Mouse (Mus musculus) erythroblast, embryonic 14.5 days (primary cell): ENCODE data around the gene Osbp. TPM values are rescaled to one million over a fixed set of nuclear protein-coding genes. Genes with fewer than 3 reads are reported as not detected.
"Not testable (repeated sequence)": the region's sequence is repeated elsewhere in the genome, so short reads cannot be mapped to it uniquely, and the experiment has no call there.

ENCODE experiments used
- H3K27me3 ChIP-seq: 2 replicates; pipeline ENCODE4 v1.6.1; 2012; ENCODE audit warnings: inconsistent platforms; ENCODE audit not compliant: control insufficient read depth
- H3K36me3 ChIP-seq: 2 replicates; pipeline ENCODE4 v1.6.1; 2012; ENCODE audit warnings: mild to moderate bottlenecking, inconsistent platforms; ENCODE audit not compliant: control insufficient read depth
- H3K4me1 ChIP-seq: 2 replicates; pipeline ENCODE4 v1.6.1; 2012; ENCODE audit warnings: inconsistent platforms; ENCODE audit not compliant: control insufficient read depth
- H3K4me3 ChIP-seq: replicated peaks from 2 replicates; pipeline ENCODE3; 2012; ENCODE audit warnings: moderate library complexity, mild to moderate bottlenecking, inconsistent platforms
- H3K9me3 ChIP-seq: 2 replicates; pipeline ENCODE4 v1.6.1; 2012; ENCODE audit warnings: low read length, inconsistent platforms, mixed read lengths; ENCODE audit not compliant: control insufficient read depth
- GATA1 ChIP-seq: IDR thresholded peaks from 2 replicates; pipeline ENCODE4 v1.6.1; 2012; ENCODE audit warnings: low read length, inconsistent platforms, mixed read lengths
- TAL1 ChIP-seq: IDR thresholded peaks from 3 replicates; pipeline ENCODE4 v1.6.1; 2012; ENCODE audit warnings: low read length, inconsistent platforms, mixed read lengths
- polyA plus RNA-seq: library from polyadenylated mRNA; stranded (reverse); fragments of >175 nt; gene quantifications from 2 replicates; pipeline ENCODE4 v1.2.3, GENCODE M21; 2012

Osbp gene
- polyA plus RNA-seq, 1 experiment = 0.53 TPM

DNA sequence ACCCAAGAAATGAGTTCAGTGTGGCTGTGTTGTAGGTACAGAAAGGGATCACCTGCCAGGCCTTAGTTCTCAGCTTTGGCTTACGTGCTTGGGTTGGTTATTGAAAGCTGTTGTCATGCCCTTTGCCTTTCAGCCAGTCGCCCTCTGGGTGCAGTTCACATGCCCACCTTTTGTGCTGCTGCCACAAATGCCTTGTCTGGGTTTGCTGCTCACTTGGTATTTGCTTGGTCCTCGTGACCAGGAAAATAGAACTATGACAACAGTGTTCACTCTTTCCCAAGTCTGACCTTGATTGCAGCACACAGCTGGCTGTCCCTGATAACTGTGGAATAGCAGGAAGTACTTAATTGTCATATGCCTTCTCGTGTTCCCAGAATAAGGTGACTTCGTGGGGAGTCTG, 11.6 kb downstream of the Osbp start:
- no peaks in the 10 kb centered on the region for H3K27me3 ChIP-seq
- peaks cover 100% of the 10 kb centered on the region for H3K36me3 ChIP-seq
- no peak overlapping the region for H3K4me3 ChIP-seq
- peaks cover 45% of the 10 kb centered on the region for H3K4me1 ChIP-seq
- H3K9me3 ChIP-seq = no peaks in the 10 kb centered on the region
- TF ChIP-seq TAL1 (no peak), GATA1 (no peak)

DNA sequence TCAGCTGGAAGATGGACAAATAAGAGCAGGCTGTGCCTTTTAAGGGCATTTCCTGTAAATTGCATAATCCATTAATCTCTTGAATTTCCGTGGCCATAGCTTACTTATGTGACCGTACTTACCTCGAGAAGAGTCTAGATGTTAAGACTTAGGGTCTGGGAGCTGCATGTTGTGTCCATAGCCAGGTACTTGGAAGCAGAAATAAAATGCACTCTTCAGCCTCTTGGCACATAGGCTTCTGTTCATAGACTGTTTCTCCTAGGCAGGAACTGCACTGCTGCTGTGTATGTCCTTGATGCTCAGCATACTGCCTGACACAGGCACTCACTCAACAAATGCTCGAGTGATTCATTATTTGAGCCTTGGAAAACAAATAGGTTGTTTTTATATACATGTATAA, 14.7 kb downstream of the Osbp start:
- peaks cover 16% of the 10 kb centered on the region for H3K4me1 ChIP-seq
- H3K4me3 ChIP-seq = no peak overlapping the region
- peaks cover 98% of the 10 kb centered on the region for H3K36me3 ChIP-seq
- TF ChIP-seq GATA1 (no peak), TAL1 (no peak)
- no peaks in the 10 kb centered on the region for H3K27me3 ChIP-seq
- H3K9me3 ChIP-seq = no peaks in the 10 kb centered on the region

DNA sequence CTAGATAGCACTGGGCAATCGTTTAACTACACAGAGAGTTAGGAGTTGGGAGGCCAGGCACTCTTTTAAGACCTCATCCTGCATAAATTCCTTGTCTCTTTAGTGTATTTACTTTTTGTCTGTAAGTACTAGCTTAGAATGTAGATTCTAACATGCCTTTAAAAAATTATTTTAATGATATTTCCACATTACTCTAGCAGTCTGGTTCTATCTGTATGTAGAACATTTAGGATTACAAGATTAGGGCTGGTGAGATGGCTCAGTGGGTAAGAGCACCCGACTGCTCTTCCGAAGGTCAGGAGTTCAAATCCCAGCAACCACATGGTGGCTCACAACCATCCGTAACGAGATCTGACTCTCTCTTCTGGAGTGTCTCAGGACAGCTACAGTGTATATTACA, 18.9 kb downstream of the Osbp start:
- not testable (repeated sequence) for H3K27me3 ChIP-seq, H3K9me3 ChIP-seq, H3K4me3 ChIP-seq, H3K4me1 ChIP-seq
- peaks cover 97% of the 10 kb centered on the region for H3K36me3 ChIP-seq

- no peaks in the 10 kb centered on the region; the same call in none of the 2 replicates for H3K4me1 ChIP-seq
- H3K27me3 ChIP-seq = no peaks in the 10 kb centered on the region
- no peaks in the 10 kb centered on the region for H3K9me3 ChIP-seq
- H3K4me3 ChIP-seq = no peak overlapping the region
- TF ChIP-seq GATA1 = no peak
- no peak for TF ChIP-seq TAL1
- peaks cover 97% of the 10 kb centered on the region for H3K36me3 ChIP-seq
These were observed 22.1 kb downstream of the Osbp start for GRCm38 (mm10) chr19:11987841-11988240.

GRCm38 (mm10) chr19:11989334-11989733, 23.6 kb downstream of the Osbp start:
- no peak overlapping the region for H3K4me3 ChIP-seq
- no peaks in the 10 kb centered on the region for H3K9me3 ChIP-seq
- H3K4me1 ChIP-seq = no peaks in the 10 kb centered on the region; the same call in none of the 2 replicates
- no peaks in the 10 kb centered on the region for H3K27me3 ChIP-seq
- peaks cover 95% of the 10 kb centered on the region for H3K36me3 ChIP-seq
- TF ChIP-seq GATA1 = no peak
- TF ChIP-seq TAL1 = no peak

GRCm38 (mm10) chr19:11992034-11992433, 26.3 kb downstream of the Osbp start:
- H3K4me3 ChIP-seq = no peak overlapping the region
- peaks cover 84% of the 10 kb centered on the region for H3K36me3 ChIP-seq
- H3K9me3 ChIP-seq = no peaks in the 10 kb centered on the region
- no peaks in the 10 kb centered on the region for H3K27me3 ChIP-seq
- no peaks in the 10 kb centered on the region; the same call in none of the 2 replicates for H3K4me1 ChIP-seq
- TF ChIP-seq GATA1 (no peak), TAL1 (no peak)

DNA sequence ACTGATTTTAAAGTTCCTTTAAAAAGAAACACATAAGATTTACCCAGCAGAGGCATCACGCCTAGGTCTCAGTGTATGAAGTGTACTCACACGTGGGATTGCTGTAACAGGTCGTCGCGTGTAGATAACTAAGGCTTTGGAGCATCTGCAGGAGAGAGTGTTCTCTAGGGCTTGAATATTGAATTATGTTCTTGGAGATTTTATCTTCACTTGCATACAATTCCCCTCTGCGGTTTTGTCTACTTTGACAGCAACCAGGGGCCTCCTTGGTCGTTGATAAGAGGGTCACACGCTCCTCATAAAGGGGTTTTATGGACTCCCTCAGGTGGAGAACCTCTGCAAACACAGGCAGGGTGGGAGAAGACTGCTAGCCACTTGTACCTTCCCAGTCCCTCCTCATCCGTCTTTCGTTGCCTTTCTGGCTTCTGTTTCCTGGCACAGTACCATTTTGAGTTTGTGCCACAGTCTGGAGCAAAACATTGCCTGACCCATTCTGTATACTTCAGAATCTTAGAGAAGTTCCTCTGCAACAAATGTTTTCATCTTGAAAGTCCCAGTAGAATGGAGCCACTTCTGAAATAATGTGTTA, 26.8 kb downstream of the Osbp start:
- H3K9me3 ChIP-seq = no peaks in the 10 kb centered on the region
- H3K27me3 ChIP-seq = no peaks in the 10 kb centered on the region
- no peaks in the 10 kb centered on the region; the same call in none of the 2 replicates for H3K4me1 ChIP-seq
- TF ChIP-seq TAL1 (no peak), GATA1 (no peak)
- no peak overlapping the region for H3K4me3 ChIP-seq
- peaks cover 79% of the 10 kb centered on the region for H3K36me3 ChIP-seq

GRCm38 (mm10) chr19:11994703-11995431, 29.1 kb downstream of the Osbp start:
- TF ChIP-seq GATA1 = no peak
- no peak for TF ChIP-seq TAL1

DNA sequence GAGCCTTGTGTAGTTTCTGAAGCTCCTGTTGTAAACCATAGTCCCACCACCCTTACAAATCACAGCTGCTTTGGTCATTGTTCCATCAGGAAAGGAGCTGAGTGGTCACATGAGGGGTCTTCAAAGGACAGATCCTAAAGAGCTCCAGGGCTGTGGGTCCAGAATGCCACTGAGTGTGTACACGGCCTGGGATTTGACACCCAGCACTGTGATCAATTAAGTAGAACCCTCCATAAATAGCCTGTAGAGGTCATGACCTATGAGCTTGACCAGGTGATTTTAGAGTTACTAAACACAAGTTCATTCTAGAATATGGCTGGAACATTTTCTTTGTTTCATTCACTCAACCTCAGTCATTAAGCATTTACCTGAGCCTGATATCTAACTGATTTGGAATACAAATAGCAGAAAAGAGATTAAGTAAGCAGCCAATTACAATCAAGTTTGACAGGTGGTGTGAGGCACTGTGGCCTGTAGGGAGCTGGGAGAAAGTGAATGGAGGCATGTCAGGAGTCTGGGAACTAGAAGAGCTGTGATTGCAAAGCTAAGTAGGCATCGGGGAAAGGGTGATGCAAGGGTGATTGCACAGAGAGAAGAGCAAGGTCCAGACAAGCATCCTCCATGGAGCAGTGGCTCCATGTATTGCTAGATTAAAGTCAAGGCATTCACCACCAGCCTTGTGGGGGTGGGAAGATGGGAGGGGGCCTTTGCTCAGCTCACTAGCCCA, 30.1 kb downstream of the Osbp start:
- H3K4me1 ChIP-seq = no peaks in the 10 kb centered on the region; the same call in none of the 2 replicates
- TF ChIP-seq TAL1 (no peak), GATA1 (no peak)
- no peaks in the 10 kb centered on the region; the same call in 1 of the 2 replicates for H3K27me3 ChIP-seq
- H3K4me3 ChIP-seq = no peak overlapping the region
- peaks cover 47% of the 10 kb centered on the region for H3K36me3 ChIP-seq
- no peaks in the 10 kb centered on the region for H3K9me3 ChIP-seq

More at GRCm38 (mm10) chr19:11994703-11995431, 29.1 kb downstream of the Osbp start:
- Histone ChIP-seq H3K4me3 (no peak overlapping the region), H3K4me1 (no peaks in the 10 kb centered on the region; the same call in none of the 2 replicates), H3K27me3 (no peaks in the 10 kb centered on the region; the same call in 1 of the 2 replicates), H3K9me3 (no peaks in the 10 kb centered on the region), H3K36me3 (peaks cover 56% of the 10 kb centered on the region)
